Mouse (Mus musculus) urinary bladder, postnatal 14 days (tissue): ENCODE data around the gene Olfr480.

Source experiments
- DNase-seq: peaks from one replicate; pipeline ENCODE4 v3.0.0; 2021; ENCODE audit warnings: low spot score

Olfr480 gene

GRCm38 (mm10) chr7:108067246-108067645 is at the start of gene Olfr480:
Gene Olfr480, minus strand, starts transcription at chr7:108067346.
- DNase-seq: no peak

DNA sequence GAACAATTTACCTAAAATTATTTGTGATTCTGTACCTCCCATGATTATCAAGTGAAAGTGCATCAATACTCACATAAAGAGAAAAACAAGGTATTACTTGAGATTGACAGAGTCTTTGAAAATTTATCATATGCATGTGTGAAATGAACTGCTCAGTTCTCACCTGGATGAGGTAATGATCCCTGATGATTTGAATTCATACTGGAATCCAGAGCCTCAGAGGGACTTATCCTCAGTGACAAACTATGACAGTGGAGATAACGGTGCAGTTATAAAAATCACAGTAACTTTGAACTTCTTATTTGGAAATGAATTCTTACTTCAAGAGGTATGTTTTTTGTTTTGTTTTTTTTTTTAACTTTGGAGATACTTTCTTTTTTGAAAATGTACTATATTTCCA is 33.4 kb upstream of the Olfr480 start, which contains the start of gene Olfr483:
Olfr483 (plus strand) TSS at position 301 of the 400 bp plus-strand sequence.
- DNase-seq: no peak

- DNase-seq: no peak
These were observed 30.3 kb upstream of the Olfr480 start, which contains the start of gene Olfr482 for GRCm38 (mm10) chr7:108097486-108097885. Gene Olfr482, minus strand, starts transcription at chr7:108097586.

DNA sequence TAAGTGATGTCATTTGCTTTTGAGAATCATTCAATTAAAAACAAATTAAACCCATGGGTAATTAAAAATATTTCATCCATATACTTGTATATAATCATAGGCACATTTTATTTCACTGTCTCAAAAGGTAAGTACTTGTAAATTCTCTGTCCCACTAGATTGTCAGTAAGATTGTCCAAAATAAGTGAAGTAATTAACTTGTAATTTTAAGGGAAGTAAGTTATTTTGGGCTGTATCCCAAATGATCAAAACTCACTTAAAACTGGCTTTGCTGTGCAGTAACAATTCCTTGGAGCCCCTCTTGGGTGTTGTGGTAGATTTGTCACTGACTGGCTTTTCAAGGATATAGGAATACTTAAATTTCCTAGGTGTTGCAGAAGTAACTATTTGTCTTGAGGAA is 12.4 kb upstream of the Olfr480 start, which contains the start of gene Olfr481:
Olfr481 (plus strand) TSS at position 301 of the 400 bp plus-strand sequence.
- DNase-seq: no peak

- DNase-seq: no peak
These were observed 16.8 kb downstream of the Olfr480 start, which contains the start of gene Olfr479 for GRCm38 (mm10) chr7:108050393-108050792. Gene Olfr479, plus strand, starts transcription at chr7:108050693.

GRCm38 (mm10) chr7:108033889-108034288 is 33.3 kb downstream of the Olfr480 start, which contains the start of gene Olfr478:
Gene Olfr478, minus strand, starts transcription at chr7:108033989.
- no peak for DNase-seq
